Mouse (Mus musculus) heart, embryonic 11.5 days (tissue): ENCODE data around the gene Dmwd. TPM values are rescaled to one million over a fixed set of nuclear protein-coding genes. Genes with fewer than 3 reads are reported as not detected.

Experiments used
- ATAC-seq: fragments of 200-750 bp; cut with Nextera tagmentation; replicated peaks from 2 replicates; pipeline ENCODE4 v1.8.0; 2017; ENCODE audit warnings: moderate library complexity; ENCODE audit not compliant: insufficient number of reproducible peaks, low FRiP score, low TSS enrichment
- H3K27ac ChIP-seq: fragments of 300-500 bp; sonication (generic); 2 replicates; pipeline ENCODE4 v1.5.1; 2014; ENCODE audit warnings: mild to moderate bottlenecking, low read depth, low read length
- H3K27me3 ChIP-seq: fragments of 300-500 bp; sonication (generic); 2 replicates; pipeline ENCODE4 v1.6.1; 2014; ENCODE audit warnings: mild to moderate bottlenecking, low read length, mixed read lengths; ENCODE audit not compliant: control insufficient read depth, insufficient read depth
- H3K36me3 ChIP-seq: fragments of 300-500 bp; sonication (generic); 2 replicates; pipeline ENCODE4 v1.6.1; 2014; ENCODE audit warnings: mild to moderate bottlenecking, low read length, moderate library complexity, mixed read lengths; ENCODE audit not compliant: control insufficient read depth, insufficient read depth
- H3K4me1 ChIP-seq: fragments of 300-500 bp; sonication (generic); 2 replicates; pipeline ENCODE4 v1.6.1; 2014; ENCODE audit warnings: low read length; ENCODE audit not compliant: control insufficient read depth, insufficient read depth
- H3K4me2 ChIP-seq: fragments of 300-500 bp; sonication (generic); 2 replicates; pipeline ENCODE4 v1.6.1; 2014; ENCODE audit warnings: mild to moderate bottlenecking, moderate library complexity
- H3K4me3 ChIP-seq: fragments of 300-500 bp; sonication (generic); 2 replicates; pipeline ENCODE4 v1.5.1; 2014; ENCODE audit warnings: low read depth, low read length
- H3K9ac ChIP-seq: fragments of 300-500 bp; sonication (generic); 2 replicates; pipeline ENCODE4 v1.6.1; 2014; ENCODE audit warnings: mild to moderate bottlenecking, low read depth, low read length, moderate library complexity
- H3K9me3 ChIP-seq: fragments of 300-500 bp; sonication (generic); replicated peaks from 2 replicates; pipeline ENCODE4 v1.6.1; 2016; ENCODE audit warnings: low read length; ENCODE audit not compliant: control insufficient read depth
- WGBS: fragments of 180-500 bp; shearing (Covaris S2); extraction: QIAGEN DNeasy Blood & Tissue Kit; methylation state at CpG from one replicate; pipeline ENCODE4 v1.1.7; 2014; ENCODE audit not compliant: insufficient replicate concordance; 5-methylcytosine and 5-hydroxymethylcytosine counted together
- polyA plus RNA-seq: library from polyadenylated mRNA; unstranded; fragments of >200 nt; fragmentation: Nextera tagmentation; extraction: Ambion mirVana; gene quantifications from 2 replicates; pipeline ENCODE4 v1.2.1, GENCODE M21; 2014

Gene Dmwd
- polyA plus RNA-seq, 1 experiment from 2014 or later: 15.2 TPM

- peak overlapping the region; percentile 81 for H3K27ac ChIP-seq
- peak overlapping the region; percentile 94 for H3K4me2 ChIP-seq
- H3K4me3 ChIP-seq: peak overlapping the region; percentile 97
- no peaks in the 10 kb centered on the region for H3K9me3 ChIP-seq
- H3K36me3 ChIP-seq: peaks cover 25% of the 10 kb centered on the region
- under 1% methylated on average over 22 of the region's 22 CpGs for WGBS
- peak overlapping the region; percentile 94 for H3K9ac ChIP-seq
- H3K27me3 ChIP-seq: no peaks in the 10 kb centered on the region
- ATAC-seq: no peak
- peaks cover 15% of the 10 kb centered on the region for H3K4me1 ChIP-seq
Observed at GRCm38 (mm10) chr7:19076586-19076991, 562 bp downstream of the Dmwd start.

- H3K4me2 ChIP-seq: peak overlapping the region; percentile 94
- WGBS: 65% methylated on average over 14 of the region's 14 CpGs
- peak overlapping the region; percentile 97 for H3K4me3 ChIP-seq
- peaks cover 27% of the 10 kb centered on the region for H3K4me1 ChIP-seq
- no peak for ATAC-seq
- H3K9ac ChIP-seq: peak overlapping the region; percentile 94; the same call in 1 of the 2 replicates
- peaks cover 34% of the 10 kb centered on the region for H3K36me3 ChIP-seq
- H3K27me3 ChIP-seq: no peaks in the 10 kb centered on the region
- no peaks in the 10 kb centered on the region for H3K9me3 ChIP-seq
- no peak overlapping the region for H3K27ac ChIP-seq
Observed at GRCm38 (mm10) chr7:19077761-19078160, 1.7 kb downstream of the Dmwd start.

GRCm38 (mm10) chr7:19078732-19079131 is 2.7 kb downstream of the Dmwd start:
- Histone ChIP-seq H3K4me2 (no peak overlapping the region), H3K4me3 (no peak overlapping the region), H3K27ac (no peak overlapping the region), H3K27me3 (no peaks in the 10 kb centered on the region), H3K36me3 (peaks cover 34% of the 10 kb centered on the region), H3K9ac (no peak overlapping the region), H3K4me1 (peaks cover 37% of the 10 kb centered on the region), H3K9me3 (no peaks in the 10 kb centered on the region)
- ATAC-seq: no peak
- WGBS: 78% methylated on average over 3 of the region's 3 CpGs

GRCm38 (mm10) chr7:19080451-19080950 is 4.5 kb downstream of the Dmwd start:
- peaks cover 34% of the 10 kb centered on the region for H3K36me3 ChIP-seq

GRCm38 (mm10) chr7:19082171-19082570 is 6.1 kb downstream of the Dmwd start:
- H3K9me3 ChIP-seq: no peaks in the 10 kb centered on the region
- H3K4me1 ChIP-seq: peaks cover 59% of the 10 kb centered on the region
- no peaks in the 10 kb centered on the region for H3K27me3 ChIP-seq
- H3K36me3 ChIP-seq: peaks cover 34% of the 10 kb centered on the region
- peak overlapping the region; percentile 68 for H3K27ac ChIP-seq
- H3K4me2 ChIP-seq: no peak overlapping the region; the same call in 1 of the 2 replicates
- no peak overlapping the region for H3K4me3 ChIP-seq
- WGBS: 87% methylated on average over 4 of the region's 4 CpGs
- ATAC-seq: no peak
- H3K9ac ChIP-seq: no peak overlapping the region

More at GRCm38 (mm10) chr7:19080451-19080950, 4.5 kb downstream of the Dmwd start:
- H3K9ac ChIP-seq: no peak overlapping the region
- no peaks in the 10 kb centered on the region for H3K9me3 ChIP-seq
- ATAC-seq: no peak
- H3K4me2 ChIP-seq: no peak overlapping the region
- H3K27ac ChIP-seq: no peak overlapping the region
- WGBS: 86% methylated on average over 19 of the region's 19 CpGs
- H3K4me1 ChIP-seq: peaks cover 52% of the 10 kb centered on the region
- no peak overlapping the region for H3K4me3 ChIP-seq
- H3K27me3 ChIP-seq: no peaks in the 10 kb centered on the region

- Histone ChIP-seq H3K36me3 (peaks cover 41% of the 10 kb centered on the region), H3K4me2 (peak overlapping the region; percentile 50), H3K4me1 (peaks cover 53% of the 10 kb centered on the region), H3K9me3 (no peaks in the 10 kb centered on the region), H3K4me3 (peak overlapping the region; percentile 8; the same call in 1 of the 2 replicates), H3K9ac (peak overlapping the region; percentile 52), H3K27me3 (no peaks in the 10 kb centered on the region), H3K27ac (peak overlapping the region; percentile 68)
- 41% methylated on average over 6 of the region's 6 CpGs for WGBS
- no peak for ATAC-seq
Observed at GRCm38 (mm10) chr7:19083096-19083495, 7.1 kb downstream of the Dmwd start.

GRCm38 (mm10) chr7:19083701-19084100 is 7.7 kb downstream of the Dmwd start, which contains the start of gene Dmpk:
Gene Dmpk (plus strand): TSS chr7:19083849.
- Histone ChIP-seq H3K4me2 (peak within 1 kb of the TSS; percentile 50), H3K36me3 (peaks cover 37% of the 10 kb centered on the region), H3K9ac (peak within 1 kb of the TSS; percentile 52), H3K27ac (peak within 1 kb of the TSS; percentile 70), H3K4me3 (peak within 1 kb of the TSS; percentile 25), H3K27me3 (no peaks in the 10 kb centered on the region), H3K4me1 (peaks cover 53% of the 10 kb centered on the region), H3K9me3 (no peaks in the 10 kb centered on the region)
- WGBS: 33% methylated on average over 10 of the region's 10 CpGs
- ATAC-seq: peak; percentile 27

- H3K9ac ChIP-seq: peak overlapping the region; percentile 43
- H3K27me3 ChIP-seq: no peaks in the 10 kb centered on the region
- WGBS: 73% methylated on average over 6 of the region's 6 CpGs
- H3K4me1 ChIP-seq: peaks cover 53% of the 10 kb centered on the region
- H3K4me2 ChIP-seq: peak overlapping the region; percentile 50
- peak overlapping the region; percentile 25 for H3K4me3 ChIP-seq
- peak overlapping the region; percentile 70 for H3K27ac ChIP-seq
- peaks cover 32% of the 10 kb centered on the region for H3K36me3 ChIP-seq
- no peaks in the 10 kb centered on the region for H3K9me3 ChIP-seq
- ATAC-seq: no peak
Observed at GRCm38 (mm10) chr7:19084277-19084771, 8.3 kb downstream of the Dmwd start.
